Mouse (Mus musculus) myocyte (in vitro differentiated cells): ENCODE measurements around the gene Cux1. TPM values are rescaled to one million over a fixed set of nuclear protein-coding genes. Genes with fewer than 3 reads are reported as not detected.
A peak's percentile ranks its signal among the peaks of the same experiment; 100 is the strongest.

ENCODE experiments used
- H3K27me3 ChIP-seq: one replicate; pipeline ENCODE4 v1.6.1; 2011; ENCODE audit not compliant: control insufficient read depth, insufficient read depth, insufficient read length
- H3K36me3 ChIP-seq: one replicate; pipeline ENCODE4 v1.6.1; 2011; ENCODE audit not compliant: control insufficient read depth, insufficient read depth
- H3K4me2 ChIP-seq: one replicate; pipeline ENCODE4 v1.6.1; 2011; ENCODE audit warnings: low read depth, control low read depth
- H3K4me3 ChIP-seq: one replicate; pipeline ENCODE4 v1.5.1; 2011; ENCODE audit warnings: mild to moderate bottlenecking, control low read depth, moderate library complexity
- H3K79me2 ChIP-seq: one replicate; pipeline ENCODE4 v1.6.1; 2011; ENCODE audit not compliant: control insufficient read depth, insufficient read depth
- H3ac ChIP-seq: one replicate; pipeline ENCODE4 v1.6.1; 2011; ENCODE audit not compliant: control insufficient read depth, insufficient read length
- CEBPB ChIP-seq: IDR thresholded peaks from 2 replicates; pipeline ENCODE4 v1.6.1; 2011; ENCODE audit warnings: mild to moderate bottlenecking, moderate library complexity; ENCODE audit not compliant: poor library complexity, insufficient read depth, severe bottlenecking
- E2F4 ChIP-seq: IDR thresholded peaks from one replicate; pipeline ENCODE4 v1.6.1; 2011; ENCODE audit warnings: mild to moderate bottlenecking, control low read depth, moderate library complexity; ENCODE audit not compliant: insufficient read depth
- MAX ChIP-seq: IDR thresholded peaks from one replicate; pipeline ENCODE4 v1.6.1; 2011; ENCODE audit warnings: low read depth, mild to moderate bottlenecking, control low read depth
- MYOD1 ChIP-seq, 3 experiments: IDR thresholded peaks; one replicate each; pipeline ENCODE4 v1.6.1; 2011; ENCODE audit warnings: control low read depth in 2 of 3, low read depth in 2 of 3, mild to moderate bottlenecking in 2 of 3, moderate library complexity in 1 of 3; ENCODE audit not compliant: insufficient read length in 2 of 3, control insufficient read depth in 1 of 3
- MYOG ChIP-seq, 3 experiments: IDR thresholded peaks; one replicate each; pipeline ENCODE4 v1.6.1; 2011; ENCODE audit warnings: control low read depth in 2 of 3, low read depth in 2 of 3, mild to moderate bottlenecking in 2 of 3; ENCODE audit not compliant: insufficient read length in 2 of 3, control insufficient read depth in 1 of 3, insufficient read depth in 1 of 3
- POLR2A ChIP-seq: IDR thresholded peaks from one replicate; pipeline ENCODE4 v1.6.1; 2011; ENCODE audit warnings: low read depth, mild to moderate bottlenecking, control low read depth, moderate library complexity; ENCODE audit not compliant: insufficient read length
- POLR2AphosphoS2 ChIP-seq: IDR thresholded peaks from one replicate; pipeline ENCODE4 v1.6.1; 2011; ENCODE audit warnings: low read depth, control low read depth; ENCODE audit not compliant: insufficient read length
- REST ChIP-seq: IDR thresholded peaks from one replicate; pipeline ENCODE4 v1.6.1; 2011; ENCODE audit warnings: mild to moderate bottlenecking, control low read depth, moderate library complexity; ENCODE audit not compliant: insufficient read depth, insufficient read length
- SRF ChIP-seq: IDR thresholded peaks from one replicate; pipeline ENCODE4 v1.6.1; 2011; ENCODE audit warnings: low read depth; ENCODE audit not compliant: control insufficient read depth, insufficient read length
- TCF12 ChIP-seq: IDR thresholded peaks from one replicate; pipeline ENCODE4 v1.6.1; 2011; ENCODE audit warnings: mild to moderate bottlenecking, control low read depth; ENCODE audit not compliant: poor library complexity, insufficient read depth, severe bottlenecking
- TCF3 ChIP-seq: IDR thresholded peaks from one replicate; pipeline ENCODE4 v1.6.1; 2011; ENCODE audit warnings: low read depth, control low read depth; ENCODE audit not compliant: insufficient read length
- USF1 ChIP-seq: IDR thresholded peaks from one replicate; pipeline ENCODE4 v1.6.1; 2011; ENCODE audit warnings: low read depth, mild to moderate bottlenecking, control low read depth, moderate library complexity
- polyA plus RNA-seq: library from polyadenylated mRNA; unstranded; fragments of >200 nt; fragmentation: generic; extraction: Trizol; gene quantifications from one replicate; pipeline ENCODE4 v1.2.1, GENCODE M21; 2012; ENCODE audit warnings: missing spikeins

Gene Cux1
- polyA plus RNA-seq, 1 experiment, result 50.7 TPM

- H3K4me3 ChIP-seq, result no peak overlapping the region
- H3K79me2 ChIP-seq, result peaks cover 89% of the 10 kb centered on the region
- H3ac ChIP-seq, result no peak overlapping the region
- H3K27me3 ChIP-seq, result no peaks in the 10 kb centered on the region
- no peak overlapping the region for H3K4me2 ChIP-seq
- H3K36me3 ChIP-seq, result no peaks in the 10 kb centered on the region
- peak in 2 of 3 experiments; percentile 57 to 60 for TF ChIP-seq MYOD1 (IDR thresholded peaks at IDR 0.05; ENCODE audit: control insufficient read depth in 1 of 3, insufficient read length in 2 of 3, low read depth in 2 of 3)
- no peak for TF ChIP-seq USF1
Observed at GRCm38 (mm10) chr5:136535204-136535603, 32.1 kb downstream of the Cux1 start.

GRCm38 (mm10) chr5:136533371-136534276 is 33.7 kb downstream of the Cux1 start:
- Histone ChIP-seq H3ac (no peak overlapping the region), H3K79me2 (peaks cover 89% of the 10 kb centered on the region)
- TF ChIP-seq CEBPB (no peak), TCF12 (no peak), MYOG (IDR thresholded peaks at IDR 0.05; ENCODE audit: control insufficient read depth in 1 of 3, insufficient read depth in 1 of 3, insufficient read length in 2 of 3, low read depth in 2 of 3) (no peak), USF1 (no peak), POLR2A (no peak)

GRCm38 (mm10) chr5:136531674-136532365 is 35.5 kb downstream of the Cux1 start:
- Histone ChIP-seq H3ac (no peak overlapping the region), H3K4me2 (peak overlapping the region; percentile 64), H3K79me2 (peaks cover 90% of the 10 kb centered on the region), H3K4me3 (no peak overlapping the region), H3K36me3 (no peaks in the 10 kb centered on the region), H3K27me3 (no peaks in the 10 kb centered on the region)
- TF ChIP-seq MYOD1 (IDR thresholded peaks at IDR 0.05; ENCODE audit: control insufficient read depth in 1 of 3, insufficient read length in 2 of 3, low read depth in 2 of 3) (peak; percentile 92 to 96 (median 95)), SRF (no peak), USF1 (no peak), TCF3 (peak; percentile 2), REST (no peak), E2F4 (no peak), TCF12 (peak; percentile 49), MAX (no peak), MYOG (IDR thresholded peaks at IDR 0.05; ENCODE audit: control insufficient read depth in 1 of 3, insufficient read depth in 1 of 3, insufficient read length in 2 of 3, low read depth in 2 of 3) (peak in 2 of 3 experiments; percentile 63 to 95), POLR2AphosphoS2 (no peak), POLR2A (no peak), CEBPB (peak; percentile 84)

More at GRCm38 (mm10) chr5:136533371-136534276, 33.7 kb downstream of the Cux1 start:
- no peak overlapping the region for H3K4me2 ChIP-seq
- no peak overlapping the region for H3K4me3 ChIP-seq
- no peaks in the 10 kb centered on the region for H3K36me3 ChIP-seq
- H3K27me3 ChIP-seq, result no peaks in the 10 kb centered on the region

- Histone ChIP-seq H3K4me2 (peak overlapping the region; percentile 64), H3K36me3 (no peaks in the 10 kb centered on the region), H3K4me3 (no peak overlapping the region), H3ac (no peak overlapping the region), H3K79me2 (peaks cover 90% of the 10 kb centered on the region), H3K27me3 (no peaks in the 10 kb centered on the region)
- no peak for TF ChIP-seq MYOD1 (IDR thresholded peaks at IDR 0.05; ENCODE audit: control insufficient read depth in 1 of 3, insufficient read length in 2 of 3, low read depth in 2 of 3)
- TF ChIP-seq TCF12, result no peak
- no peak for TF ChIP-seq USF1
- TF ChIP-seq E2F4, result no peak
- TF ChIP-seq POLR2AphosphoS2, result no peak
- no peak for TF ChIP-seq MAX
- no peak for TF ChIP-seq POLR2A
- no peak for TF ChIP-seq TCF3
- TF ChIP-seq CEBPB, result no peak
- no peak for TF ChIP-seq MYOG (IDR thresholded peaks at IDR 0.05; ENCODE audit: control insufficient read depth in 1 of 3, insufficient read depth in 1 of 3, insufficient read length in 2 of 3, low read depth in 2 of 3)
- TF ChIP-seq REST, result no peak
- TF ChIP-seq SRF, result no peak
Observed at GRCm38 (mm10) chr5:136530931-136531330, 36.4 kb downstream of the Cux1 start.

- TF ChIP-seq MAX (no peak), POLR2AphosphoS2 (no peak), E2F4 (no peak), REST (no peak), MYOG (IDR thresholded peaks at IDR 0.05; ENCODE audit: control insufficient read depth in 1 of 3, insufficient read depth in 1 of 3, insufficient read length in 2 of 3, low read depth in 2 of 3) (peak in 1 of 3 experiments; percentile 49), USF1 (no peak), TCF12 (no peak), CEBPB (no peak), MYOD1 (IDR thresholded peaks at IDR 0.05; ENCODE audit: control insufficient read depth in 1 of 3, insufficient read length in 2 of 3, low read depth in 2 of 3) (peak in 2 of 3 experiments; percentile 11 to 52), POLR2A (no peak)
- Histone ChIP-seq H3K4me3 (no peak overlapping the region), H3K36me3 (no peaks in the 10 kb centered on the region), H3K27me3 (no peaks in the 10 kb centered on the region), H3K79me2 (peaks cover 90% of the 10 kb centered on the region), H3K4me2 (no peak overlapping the region), H3ac (no peak overlapping the region)
Observed at GRCm38 (mm10) chr5:136529165-136529564, 38.1 kb downstream of the Cux1 start.
